Mouse (Mus musculus) ES-Bruce4 (cell line): ENCODE measurements around the gene A030014E15Rik. TPM values are rescaled to one million over a fixed set of nuclear protein-coding genes. Genes with fewer than 3 reads are reported as not detected.
A peak's percentile ranks its signal among the peaks of the same experiment; 100 is the strongest.

Source experiments
- H3K27ac ChIP-seq: 2 replicates; pipeline ENCODE4 v1.5.1; 2012; ENCODE audit warnings: low read length, inconsistent platforms; ENCODE audit not compliant: insufficient read depth
- H3K27me3 ChIP-seq: 2 replicates; pipeline ENCODE4 v1.6.1; 2012; ENCODE audit warnings: mild to moderate bottlenecking, low read length, inconsistent platforms; ENCODE audit not compliant: control insufficient read depth, poor library complexity, insufficient read depth, severe bottlenecking
- H3K36me3 ChIP-seq: 2 replicates; pipeline ENCODE4 v1.6.1; 2012; ENCODE audit warnings: inconsistent platforms, mild to moderate bottlenecking, low read length, moderate library complexity; ENCODE audit not compliant: control insufficient read depth, poor library complexity, insufficient read depth, severe bottlenecking
- H3K4me1 ChIP-seq: one replicate; pipeline ENCODE4 v1.8.1; 2011; ENCODE audit warnings: low read length; ENCODE audit not compliant: control insufficient read depth, insufficient read depth
- H3K4me3 ChIP-seq: 2 replicates; pipeline ENCODE4 v1.5.1; 2011; ENCODE audit warnings: low read depth, mild to moderate bottlenecking, low read length
- H3K9ac ChIP-seq: 2 replicates; pipeline ENCODE4 v1.6.1; 2012; ENCODE audit warnings: low read depth, mild to moderate bottlenecking, inconsistent platforms; ENCODE audit not compliant: poor library complexity, severe bottlenecking
- H3K9me3 ChIP-seq: replicated peaks from 2 replicates; pipeline ENCODE4 v1.6.1; 2012; ENCODE audit warnings: mild to moderate bottlenecking, low read length, inconsistent platforms; ENCODE audit not compliant: control insufficient read depth, poor library complexity, insufficient read depth, severe bottlenecking
- CTCF ChIP-seq: IDR thresholded peaks from one replicate; pipeline ENCODE4 v1.8.1; 2011; ENCODE audit warnings: low read depth, low read length
- EP300 ChIP-seq: IDR thresholded peaks from 2 replicates; pipeline ENCODE4 v1.6.1; 2011; ENCODE audit warnings: low read depth, low read length; ENCODE audit not compliant: insufficient read depth
- POLR2A ChIP-seq: IDR thresholded peaks from one replicate; pipeline ENCODE4 v1.8.1; 2011; ENCODE audit warnings: low read length; ENCODE audit not compliant: insufficient read depth
- polyA plus RNA-seq: library from polyadenylated mRNA; stranded (reverse); fragments of >200 nt; gene quantifications from 2 replicates; pipeline ENCODE4 v1.2.4, GENCODE M21; 2011; ENCODE audit warnings: low read depth; ENCODE audit not compliant: missing spikeins, insufficient read depth, insufficient read length

Gene A030014E15Rik
- polyA plus RNA-seq = not detected in 2 replicates

DNA sequence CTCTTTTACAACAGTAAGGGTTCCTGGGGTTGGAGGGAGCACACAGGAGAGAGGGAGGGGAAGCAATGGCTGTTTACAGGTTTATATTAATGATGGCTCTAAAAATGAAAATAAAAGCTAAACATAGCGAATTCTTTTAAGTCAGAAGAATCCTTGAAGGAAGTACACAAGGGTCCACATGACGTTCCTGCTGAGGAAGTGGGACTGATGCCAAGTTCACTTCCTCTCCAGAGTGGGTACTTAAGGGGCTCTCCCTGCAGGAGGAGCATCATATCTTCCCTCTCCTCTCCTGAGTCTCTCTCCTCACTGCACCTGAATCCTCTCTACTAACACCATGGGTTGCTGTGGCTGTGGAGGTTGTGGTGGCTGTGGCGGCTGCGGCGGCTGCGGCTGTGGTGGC is at the start of gene A030014E15Rik:
TSS of gene A030014E15Rik (plus strand) at position 268 of the 400 bp plus-strand sequence.
- peak within 1 kb of the TSS; percentile 77 for H3K4me3 ChIP-seq

DNA sequence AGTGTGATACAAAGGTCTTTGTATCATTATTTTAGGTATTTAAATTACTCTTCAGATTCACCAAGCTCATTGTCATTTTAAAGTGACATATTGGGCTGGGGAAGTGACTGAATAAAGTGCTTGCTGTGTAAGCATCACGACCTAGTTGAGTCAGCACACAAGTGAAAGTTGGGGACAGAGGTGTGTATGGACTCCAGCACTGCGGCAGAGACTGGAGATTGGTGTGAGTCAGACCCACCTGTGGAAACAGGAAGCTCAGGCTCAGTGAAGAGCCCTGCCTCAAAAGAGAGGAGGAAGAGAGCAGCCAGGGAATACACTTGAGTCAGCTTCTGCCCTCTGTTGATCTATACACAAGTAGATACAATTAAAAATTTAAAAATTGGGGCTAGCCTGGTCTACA is 45.5 kb upstream of the A030014E15Rik start:
- no peaks in the 10 kb centered on the region; the same call in 1 of the 2 replicates for H3K9me3 ChIP-seq
- no peak overlapping the region for H3K9ac ChIP-seq
- H3K4me3 ChIP-seq = no peak overlapping the region
- no peak overlapping the region for H3K27ac ChIP-seq
- H3K4me1 ChIP-seq = no peaks in the 10 kb centered on the region
- TF ChIP-seq POLR2A (no peak), CTCF (no peak), EP300 (no peak)
- peaks cover 54% of the 10 kb centered on the region for H3K36me3 ChIP-seq
- H3K27me3 ChIP-seq = no peaks in the 10 kb centered on the region

More for the DNA sequence above, at the start of gene A030014E15Rik:
- Histone ChIP-seq H3K9ac (no peak within 1 kb of the TSS), H3K9me3 (no peaks in the 10 kb centered on the region), H3K4me1 (no peaks in the 10 kb centered on the region), H3K36me3 (no peaks in the 10 kb centered on the region), H3K27me3 (no peaks in the 10 kb centered on the region), H3K27ac (no peak within 1 kb of the TSS)
- TF ChIP-seq EP300 = no peak
- no peak for TF ChIP-seq POLR2A
- no peak for TF ChIP-seq CTCF

DNA sequence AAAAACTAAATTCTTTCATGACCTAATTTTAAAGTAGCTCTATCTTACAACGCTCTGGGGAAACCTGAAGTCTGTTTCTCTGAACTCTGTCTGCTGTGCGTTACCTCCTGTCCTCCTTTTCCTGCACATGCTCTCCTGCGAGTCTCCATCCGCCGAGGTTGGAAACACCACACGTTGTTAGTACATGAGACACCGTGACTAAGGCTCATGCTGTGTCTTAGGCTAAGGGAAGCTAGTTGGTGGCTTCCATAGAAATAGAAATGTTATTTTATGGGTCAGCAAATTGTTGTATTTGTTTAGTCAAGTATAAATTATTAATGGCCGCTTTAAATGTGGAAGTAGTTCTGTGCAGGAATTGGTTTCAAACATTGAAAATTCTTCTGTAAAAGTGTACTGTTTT is 44.5 kb upstream of the A030014E15Rik start:
- Histone ChIP-seq H3K4me3 (no peak overlapping the region), H3K27me3 (no peaks in the 10 kb centered on the region), H3K27ac (no peak overlapping the region), H3K9ac (no peak overlapping the region), H3K9me3 (no peaks in the 10 kb centered on the region; the same call in 1 of the 2 replicates), H3K4me1 (no peaks in the 10 kb centered on the region), H3K36me3 (peaks cover 57% of the 10 kb centered on the region)
- no peak for TF ChIP-seq EP300
- no peak for TF ChIP-seq POLR2A
- TF ChIP-seq CTCF = no peak

DNA sequence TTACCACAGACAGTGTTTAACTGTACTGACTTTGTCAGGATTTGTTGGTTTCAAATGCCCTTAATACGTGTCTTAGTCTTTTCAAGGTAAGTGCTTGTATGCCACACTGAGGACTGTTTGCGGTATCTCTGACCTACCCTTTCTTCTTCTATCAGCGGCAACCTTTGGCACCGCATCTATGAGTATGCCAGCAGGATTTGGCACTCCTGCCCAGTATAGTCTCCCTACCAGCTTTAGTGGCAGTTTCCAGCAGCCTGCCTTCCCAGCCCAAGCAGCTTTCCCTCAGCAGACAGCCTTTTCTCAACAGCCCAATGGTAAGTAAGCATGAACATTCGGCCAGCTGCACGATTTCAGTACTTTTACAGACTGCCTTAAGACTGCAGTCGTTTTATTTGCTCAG is 31.4 kb upstream of the A030014E15Rik start:
- no peaks in the 10 kb centered on the region for H3K4me1 ChIP-seq
- TF ChIP-seq CTCF = no peak
- no peak for TF ChIP-seq POLR2A
- TF ChIP-seq EP300 = no peak
- no peaks in the 10 kb centered on the region for H3K27me3 ChIP-seq
- no peak overlapping the region for H3K9ac ChIP-seq
- no peaks in the 10 kb centered on the region for H3K9me3 ChIP-seq
- H3K36me3 ChIP-seq = peaks cover 45% of the 10 kb centered on the region
- H3K27ac ChIP-seq = no peak overlapping the region
- no peak overlapping the region for H3K4me3 ChIP-seq

DNA sequence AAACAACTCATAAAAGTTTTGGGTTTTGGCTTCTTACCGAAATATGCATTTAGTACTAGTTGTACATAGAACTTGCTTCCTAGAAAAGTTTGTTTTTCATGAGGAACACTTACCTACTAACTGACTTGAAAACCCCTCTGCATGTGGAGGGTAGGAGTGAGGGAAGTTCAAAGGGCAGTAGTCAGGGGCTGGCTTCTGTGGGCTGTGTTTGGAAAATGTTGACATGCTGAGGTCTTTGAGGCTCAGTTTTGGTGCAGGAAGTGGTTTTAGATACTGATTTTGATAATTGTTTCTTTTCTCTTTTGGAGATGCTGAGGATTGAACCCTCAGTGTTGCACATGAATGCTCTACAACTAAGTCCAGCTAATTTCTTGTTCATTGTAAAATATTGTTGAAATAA is 24.1 kb upstream of the A030014E15Rik start:
- Histone ChIP-seq H3K27ac (no peak overlapping the region), H3K9me3 (no peaks in the 10 kb centered on the region)

DNA sequence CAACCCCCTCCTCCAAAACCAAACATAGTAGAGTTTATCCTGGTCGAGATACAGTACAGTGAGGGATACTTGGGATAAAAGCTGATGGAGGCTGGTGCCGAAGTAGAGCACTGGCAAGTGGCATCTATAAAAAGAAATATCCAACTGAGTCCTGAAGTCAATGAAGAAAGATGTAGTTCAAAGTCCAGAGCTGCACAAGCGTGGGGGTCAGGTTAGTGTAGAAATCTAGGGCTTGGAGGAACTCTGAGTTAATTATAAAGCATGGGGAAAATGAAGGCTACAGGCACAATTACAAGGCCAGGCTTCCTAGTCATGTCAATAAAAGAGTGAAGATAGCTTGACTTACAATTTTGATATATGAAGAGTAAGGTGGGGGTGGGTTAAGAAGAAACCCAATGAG is 23.5 kb upstream of the A030014E15Rik start:
- Histone ChIP-seq H3K4me3 (no peak overlapping the region), H3K4me1 (no peaks in the 10 kb centered on the region), H3K9me3 (no peaks in the 10 kb centered on the region), H3K36me3 (peaks cover 27% of the 10 kb centered on the region), H3K9ac (no peak overlapping the region), H3K27ac (no peak overlapping the region), H3K27me3 (no peaks in the 10 kb centered on the region)
- TF ChIP-seq CTCF (no peak), POLR2A (no peak)

More for the DNA sequence above, 24.1 kb upstream of the A030014E15Rik start:
- Histone ChIP-seq H3K36me3 (peaks cover 27% of the 10 kb centered on the region), H3K4me3 (no peak overlapping the region), H3K9ac (no peak overlapping the region), H3K27me3 (no peaks in the 10 kb centered on the region), H3K4me1 (no peaks in the 10 kb centered on the region)
- TF ChIP-seq POLR2A (no peak), EP300 (no peak), CTCF (no peak)
